Comparison of ENCODE assay signal across 9 mouse cellular contexts in genomic region chr5:30231891-30232270, GRCm38 (mm10). TPM values are rescaled to one million over a fixed set of nuclear protein-coding genes. Genes with fewer than 3 reads are reported as not detected.
DNase-seq lines count a peak whose midpoint lies in the region; ATAC-seq and TF ChIP-seq lines count a peak whose summit lies in the region.
"Had no signal": no experiment of that assay in that cellular context is flagged by ENCODE, and none has a peak within 500 bp of the region (broad histone marks: within the 10 kb centered on the region; RNA-seq: fewer than 3 reads in every experiment).

No protein-coding gene starts in this region.

- 44% methylated on average over 16 of the region's 16 CpGs for WGBS in embryonic facial prominence, embryonic 13.5 days
- 30% methylated on average over 16 of the region's 16 CpGs for WGBS in intestine, embryonic 15.5 days

- 0 out of 2 replicates have a peak, but pooled peaks have one; percentile 1 for ATAC-seq in embryonic facial prominence, embryonic 13.5 days (ENCODE audit: insufficient number of reproducible peaks, insufficient read depth, low FRiP score, low TSS enrichment, low read depth)
- peak; percentile 76 for ATAC-seq in intestine, embryonic 15.5 days

- peaks cover 50% of the 10 kb centered on the region for H3K79me2 ChIP-seq in myocyte (ENCODE audit: control insufficient read depth, insufficient read depth)

- peaks cover 25% of the 10 kb centered on the region for H3K4me1 ChIP-seq in embryonic facial prominence, embryonic 13.5 days
- peaks cover 10% of the 10 kb centered on the region for H3K4me1 ChIP-seq in intestine, embryonic 15.5 days (replicated peaks)

- no peak for TF ChIP-seq POLR2A in myocyte (IDR thresholded peaks at IDR 0.05; ENCODE audit: insufficient read length, low read depth)

- H3K27ac ChIP-seq in left cerebral cortex, adult 2 months: peak overlapping the region; percentile 75
- H3K27ac ChIP-seq in embryonic facial prominence, embryonic 13.5 days: peak overlapping the region; percentile 73
- peak overlapping the region; percentile 89 for H3K27ac ChIP-seq in intestine, embryonic 15.5 days

- H3K9ac ChIP-seq in embryonic facial prominence, embryonic 13.5 days: peak overlapping the region; percentile 87
- peak overlapping the region; percentile 54 for H3K9ac ChIP-seq in intestine, embryonic 15.5 days

- TF ChIP-seq CTCF in left cerebral cortex, adult 2 months (IDR thresholded peaks at IDR 0.05): no peak

- H3K9me3 ChIP-seq in embryonic facial prominence, embryonic 13.5 days: no peaks in the 10 kb centered on the region
- no peaks in the 10 kb centered on the region for H3K9me3 ChIP-seq in intestine, embryonic 15.5 days

- peak overlapping the region; percentile 66 for H3K4me2 ChIP-seq in embryonic facial prominence, embryonic 13.5 days
- H3K4me2 ChIP-seq in intestine, embryonic 15.5 days (replicated peaks): peak overlapping the region; percentile 64
- H3K4me2 ChIP-seq in myocyte (ENCODE audit: low read depth): peak overlapping the region; percentile 70

- intact Hi-C loops in left cerebral cortex, adult 2 months (cut with DNase I): no loop called here
- intact Hi-C loops in left cerebral cortex, postnatal 14 days (cut with DNase I): no loop called here

- H3K27me3 ChIP-seq in embryonic facial prominence, embryonic 13.5 days: no peaks in the 10 kb centered on the region
- no peaks in the 10 kb centered on the region for H3K27me3 ChIP-seq in intestine, embryonic 15.5 days (replicated peaks)
- H3K27me3 ChIP-seq in myocyte (ENCODE audit: control insufficient read depth, insufficient read depth, insufficient read length): no peaks in the 10 kb centered on the region

- peak overlapping the region; percentile 68 for H3ac ChIP-seq in myocyte (ENCODE audit: control insufficient read depth, insufficient read length)

- no peak for DNase-seq in left cerebral cortex, adult 2 months (ENCODE audit: extremely low spot score in 1 of 2, low spot score in 2 of 2)
- DNase-seq in left cerebral cortex, postnatal 14 days (ENCODE audit: low spot score in 2 of 2): no peak
- no peak for DNase-seq in spleen, adult 18-20 months
- no peak for DNase-seq in ovary, postnatal 10 days (ENCODE audit: low spot score)
- no peak for DNase-seq in cerebellum, adult 11 months

- H3K36me3 ChIP-seq in embryonic facial prominence, embryonic 13.5 days: peaks cover 10% of the 10 kb centered on the region
- no peaks in the 10 kb centered on the region for H3K36me3 ChIP-seq in intestine, embryonic 15.5 days
- no peaks in the 10 kb centered on the region for H3K36me3 ChIP-seq in myocyte (ENCODE audit: control insufficient read depth, insufficient read depth)

- peak overlapping the region; percentile 77 for H3K4me3 ChIP-seq in left cerebral cortex, adult 2 months
- H3K4me3 ChIP-seq in embryonic facial prominence, embryonic 13.5 days: peak overlapping the region; percentile 89
- peak overlapping the region; percentile 90 for H3K4me3 ChIP-seq in intestine, embryonic 15.5 days (replicated peaks)
- peak overlapping the region; percentile 64 for H3K4me3 ChIP-seq in myocyte

TF ChIP-seq in myocyte, 11 proteins besides CTCF, POLR2A, EP300 and RAD21:
- TF ChIP-seq TCF12 (IDR thresholded peaks at IDR 0.05; ENCODE audit: insufficient read depth, poor library complexity, severe bottlenecking) (no peak), MYOD1 (IDR thresholded peaks at IDR 0.05; ENCODE audit: control insufficient read depth in 1 of 3, insufficient read length in 2 of 3, low read depth in 2 of 3) (no peak), REST (IDR thresholded peaks at IDR 0.05; ENCODE audit: insufficient read depth, insufficient read length) (no peak), TCF3 (IDR thresholded peaks at IDR 0.05; ENCODE audit: insufficient read length, low read depth) (no peak), CEBPB (IDR thresholded peaks at IDR 0.05; ENCODE audit: insufficient read depth, poor library complexity, severe bottlenecking) (no peak), POLR2AphosphoS2 (IDR thresholded peaks at IDR 0.05; ENCODE audit: insufficient read length, low read depth) (no peak), SRF (IDR thresholded peaks at IDR 0.05; ENCODE audit: control insufficient read depth, insufficient read length, low read depth) (no peak), USF1 (IDR thresholded peaks at IDR 0.05; ENCODE audit: low read depth) (no peak)

RNA-seq across cellular contexts. Expression of gene Selenoi, which starts 0.5 kb away (rescaled TPM):
- total RNA-seq in left cerebral cortex, adult 2 months (2021): 10 to 100 TPM; 47.7 to 49.2 TPM
- 10 to 100 TPM; 47.6 to 56.7 TPM for total RNA-seq in left cerebral cortex, postnatal 14 days (2021)
- 17.6 and 17.8 TPM in 2 replicates for polyA plus RNA-seq in embryonic facial prominence, embryonic 13.5 days (2015; fragmentation: Nextera tagmentation; extraction: Ambion mirVana)
- polyA plus RNA-seq in intestine, embryonic 15.5 days (2015; fragmentation: Nextera tagmentation; extraction: Ambion mirVana): 37.3 and 38.1 TPM in 2 replicates
- 11.1 TPM for polyA plus RNA-seq in myocyte (2012; fragmentation: generic; extraction: Trizol)

RNA-seq across cellular contexts. Expression of gene Adgrf3, which starts 26.4 kb away (rescaled TPM):
- total RNA-seq in left cerebral cortex, adult 2 months (2021): not detected
- not detected for total RNA-seq in left cerebral cortex, postnatal 14 days (2021)
- polyA plus RNA-seq in embryonic facial prominence, embryonic 13.5 days (2015; fragmentation: Nextera tagmentation; extraction: Ambion mirVana): not detected in 2 replicates
- 0.19 and 0.38 TPM in 2 replicates for polyA plus RNA-seq in intestine, embryonic 15.5 days (2015; fragmentation: Nextera tagmentation; extraction: Ambion mirVana)
- 0.22 TPM for polyA plus RNA-seq in myocyte (2012; fragmentation: generic; extraction: Trizol)
- total RNA-seq: gastrocnemius, postnatal 25 days had no signal

RNA-seq across cellular contexts. Expression of gene Drc1, which starts 49.3 kb away (rescaled TPM):
- 10 to 100 TPM; 15.2 to 19.2 TPM for total RNA-seq in left cerebral cortex, adult 2 months (2021)
- 10 to 100 TPM; 14.9 to 18.2 TPM for total RNA-seq in left cerebral cortex, postnatal 14 days (2021)
- 0.13 and 0.51 TPM in 2 replicates for polyA plus RNA-seq in embryonic facial prominence, embryonic 13.5 days (2015; fragmentation: Nextera tagmentation; extraction: Ambion mirVana)
- polyA plus RNA-seq in intestine, embryonic 15.5 days (2015; fragmentation: Nextera tagmentation; extraction: Ambion mirVana): 0.38 and 0.78 TPM in 2 replicates
- polyA plus RNA-seq in myocyte (2012; fragmentation: generic; extraction: Trizol): 0.01 TPM
- total RNA-seq: gastrocnemius, postnatal 25 days had no signal
